15 mouse cellular contexts compared by ENCODE assay signal in the genomic region with DNA sequence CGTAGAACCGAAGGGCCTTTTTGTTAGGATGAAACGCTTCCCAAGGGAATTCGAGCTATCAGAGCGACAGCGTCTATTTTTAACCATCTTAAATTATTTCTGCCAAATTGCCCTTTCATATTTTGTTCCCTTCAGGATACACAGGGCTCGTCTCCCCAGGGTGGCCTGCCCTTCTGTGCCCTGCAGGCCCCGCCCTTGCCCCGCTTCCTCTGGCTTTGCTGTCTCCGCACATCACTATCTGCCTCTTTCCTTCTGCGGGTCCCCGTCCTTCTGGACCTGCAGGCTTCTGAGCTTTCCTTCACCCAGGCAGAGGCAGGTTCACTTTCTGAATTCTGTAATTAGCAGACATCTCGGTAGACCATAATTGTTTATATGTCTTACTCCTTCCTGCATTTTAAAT. TPM values are rescaled to one million over a fixed set of nuclear protein-coding genes. Genes with fewer than 3 reads are reported as not detected.
DNase-seq lines count a peak whose midpoint lies in the region; ATAC-seq lines count a peak whose summit lies in the region.
"Had no signal": no experiment of that assay in that cellular context is flagged by ENCODE, and none has a peak within 500 bp of the region (broad histone marks: within the 10 kb centered on the region; RNA-seq: fewer than 3 reads in every experiment).

No protein-coding gene starts in this region.

- no peak overlapping the region for H3K4me3 ChIP-seq in forebrain, embryonic 14.5 days (ENCODE audit: low read depth, low read length)
- H3K4me3 ChIP-seq in forebrain, embryonic 10.5 days = no peak overlapping the region
- H3K4me3 ChIP-seq in hindbrain, embryonic 13.5 days = no peak overlapping the region
- no peak overlapping the region for H3K4me3 ChIP-seq in hindbrain, embryonic 10.5 days
- H3K4me3 ChIP-seq: heart, embryonic 13.5 days; intestine, embryonic 15.5 days; liver, embryonic 13.5 days had no signal

- 0 out of 2 replicates have a peak, but pooled peaks cover 3% of the 10 kb centered on the region for H3K36me3 ChIP-seq in forebrain, embryonic 14.5 days (ENCODE audit: control insufficient read depth, insufficient read depth, low read length)
- H3K36me3 ChIP-seq in forebrain, embryonic 10.5 days (replicated peaks) = peaks cover 48% of the 10 kb centered on the region
- peaks cover 2% of the 10 kb centered on the region for H3K36me3 ChIP-seq in hindbrain, embryonic 13.5 days
- peaks cover 40% of the 10 kb centered on the region for H3K36me3 ChIP-seq in hindbrain, embryonic 10.5 days

- H3K27ac ChIP-seq in forebrain, embryonic 14.5 days (ENCODE audit: low read depth, low read length) = peak overlapping the region; percentile 11; the same call in 1 of the 2 replicates
- H3K27ac ChIP-seq in forebrain, embryonic 10.5 days = no peak overlapping the region
- H3K27ac ChIP-seq in hindbrain, embryonic 13.5 days = peak overlapping the region; percentile 52; the same call in 1 of the 2 replicates
- H3K27ac ChIP-seq in hindbrain, embryonic 10.5 days = no peak overlapping the region
- H3K27ac ChIP-seq: heart, embryonic 13.5 days; hindbrain, embryonic 14.5 days; intestine, embryonic 15.5 days; liver, embryonic 13.5 days had no signal

- no peaks in the 10 kb centered on the region for H3K4me1 ChIP-seq in forebrain, embryonic 14.5 days (ENCODE audit: control insufficient read depth, insufficient read depth, low read length)
- H3K4me1 ChIP-seq in forebrain, embryonic 10.5 days = peaks cover 30% of the 10 kb centered on the region
- peaks cover 20% of the 10 kb centered on the region for H3K4me1 ChIP-seq in hindbrain, embryonic 13.5 days (replicated peaks)
- peaks cover 25% of the 10 kb centered on the region for H3K4me1 ChIP-seq in hindbrain, embryonic 10.5 days (replicated peaks)

- DNase-seq in forebrain, embryonic 14.5 days (ENCODE audit: low spot score) = no peak
- no peak for DNase-seq in forebrain, embryonic 10.5 days (ENCODE audit: extremely low spot score, low spot score)
- DNase-seq in hindbrain, embryonic 10.5 days (ENCODE audit: low spot score) = no peak
- peak; percentile 31 for DNase-seq in lung, postnatal 10 days
- DNase-seq in lung, postnatal 36 days = no peak
- DNase-seq: cerebellum, adult 9-11 months; gastrocnemius, postnatal 14 days; left cerebral cortex, postnatal 4 days; liver, embryonic 13.5 days had no signal

- ATAC-seq in forebrain, embryonic 14.5 days = no peak
- no peak for ATAC-seq in hindbrain, embryonic 13.5 days (ENCODE audit: low FRiP score)
- 0 out of 2 replicates have a peak, but pooled peaks have one; percentile 52 for ATAC-seq in common myeloid progenitor, adult 5-6 weeks (replicated peaks; ENCODE audit: low read depth, poor library complexity, severe bottlenecking)
- ATAC-seq in frontal cortex, adult (ENCODE audit: low TSS enrichment) = no peak
- ATAC-seq: intestine, embryonic 15.5 days had no signal

- 89% methylated on average over 13 of the region's 13 CpGs for WGBS in forebrain, embryonic 14.5 days
- WGBS in forebrain, embryonic 10.5 days = 94% methylated on average over 13 of the region's 13 CpGs
- WGBS in hindbrain, embryonic 13.5 days = 74% methylated on average over 13 of the region's 13 CpGs
- WGBS in hindbrain, embryonic 10.5 days = 87% methylated on average over 13 of the region's 13 CpGs

- H3K9me3 ChIP-seq in forebrain, embryonic 14.5 days (replicated peaks; ENCODE audit: control insufficient read depth, low read length) = no peaks in the 10 kb centered on the region
- no peaks in the 10 kb centered on the region for H3K9me3 ChIP-seq in forebrain, embryonic 10.5 days
- no peaks in the 10 kb centered on the region for H3K9me3 ChIP-seq in hindbrain, embryonic 13.5 days
- no peaks in the 10 kb centered on the region for H3K9me3 ChIP-seq in hindbrain, embryonic 10.5 days
- H3K9me3 ChIP-seq: heart, embryonic 13.5 days; intestine, embryonic 15.5 days; liver, embryonic 13.5 days had no signal

- H3K9ac ChIP-seq in forebrain, embryonic 14.5 days (ENCODE audit: low read length) = no peak overlapping the region
- H3K9ac ChIP-seq in hindbrain, embryonic 13.5 days = no peak overlapping the region
- H3K9ac ChIP-seq: heart, embryonic 13.5 days; hindbrain, embryonic 14.5 days; intestine, embryonic 15.5 days; liver, embryonic 13.5 days had no signal

- no peaks in the 10 kb centered on the region for H3K27me3 ChIP-seq in forebrain, embryonic 14.5 days (replicated peaks; ENCODE audit: control insufficient read depth, insufficient read depth, low read length)
- no peaks in the 10 kb centered on the region for H3K27me3 ChIP-seq in forebrain, embryonic 10.5 days (ENCODE audit: poor library complexity, severe bottlenecking)
- no peaks in the 10 kb centered on the region for H3K27me3 ChIP-seq in hindbrain, embryonic 13.5 days
- H3K27me3 ChIP-seq in hindbrain, embryonic 10.5 days (ENCODE audit: insufficient read depth, poor library complexity, severe bottlenecking) = no peaks in the 10 kb centered on the region
- H3K27me3 ChIP-seq: heart, embryonic 13.5 days; intestine, embryonic 15.5 days; liver, embryonic 13.5 days had no signal

- H3K4me2 ChIP-seq in forebrain, embryonic 14.5 days (ENCODE audit: low read length) = no peak overlapping the region
- H3K4me2 ChIP-seq in hindbrain, embryonic 13.5 days = no peak overlapping the region
- H3K4me2 ChIP-seq: heart, embryonic 13.5 days; hindbrain, embryonic 14.5 days; intestine, embryonic 15.5 days; liver, embryonic 13.5 days had no signal

RNA-seq across cellular contexts. Expression of a gene that starts 22.6 kb away (rescaled TPM):
- 149 and 167 TPM in 2 replicates for polyA plus RNA-seq in forebrain, embryonic 14.5 days (2014; fragmentation: Nextera tagmentation; extraction: Ambion mirVana)
- polyA plus RNA-seq in forebrain, embryonic 10.5 days (2016; fragmentation: Nextera tagmentation; extraction: Ambion mirVana) = 277 and 280 TPM in 2 replicates
- polyA plus RNA-seq in hindbrain, embryonic 13.5 days (2015; fragmentation: Nextera tagmentation; extraction: Ambion mirVana) = 165 and 171 TPM in 2 replicates
- 237 and 263 TPM in 2 replicates for polyA plus RNA-seq in hindbrain, embryonic 10.5 days (2016; fragmentation: Nextera tagmentation; extraction: Ambion mirVana)
- total RNA-seq in common myeloid progenitor, adult 5-6 weeks (2017) = 66.4 and 67.9 TPM in 2 replicates

Comparison
In these comparisons a context has a peak if more than half of its experiments do, and no peak if none do; other contexts are left out.
1. H3K27ac ChIP-seq: peak in forebrain, embryonic 14.5 days (single experiment) and hindbrain, embryonic 13.5 days (single experiment); none in forebrain, embryonic 10.5 days (single experiment) and hindbrain, embryonic 10.5 days (single experiment).